In genomic region chr5:76589311-76589710, GRCm38 (mm10) we compare ENCODE assay signal across 8 mouse cellular contexts. TPM values are rescaled to one million over a fixed set of nuclear protein-coding genes. Genes with fewer than 3 reads are reported as not detected.
DNase-seq lines count a peak whose midpoint lies in the region; ATAC-seq and TF ChIP-seq lines count a peak whose summit lies in the region.

No protein-coding gene starts in this region.

- peak; percentile 14 for DNase-seq in thymus, postnatal 14 days
- no peak for DNase-seq in thymus, postnatal 10 days (ENCODE audit: low spot score in 2 of 2)
- DNase-seq in forebrain, postnatal 0 days, result no peak
- no peak for DNase-seq in liver, embryonic 11.5 days (ENCODE audit: low spot score)
- no peak for DNase-seq in gastrocnemius, adult 8-10 months (ENCODE audit: low spot score in 2 of 2)
- DNase-seq in layer of hippocampus, postnatal 36 days, result no peak
- no peak for DNase-seq in B cell, adult 2 months

- H3K27ac ChIP-seq in forebrain, postnatal 0 days (ENCODE audit: low read depth, low read length), result 0 out of 2 replicates have a peak overlapping the region, but pooled peaks have one; percentile 77
- H3K27ac ChIP-seq in liver, embryonic 11.5 days (ENCODE audit: low read depth, low read length), result peak overlapping the region; percentile 84
- peak overlapping the region; percentile 90 for H3K27ac ChIP-seq in stomach, embryonic 16.5 days (ENCODE audit: low read length)

- H3K9ac ChIP-seq in forebrain, postnatal 0 days, result peak overlapping the region; percentile 81
- H3K9ac ChIP-seq in liver, embryonic 11.5 days (ENCODE audit: low read depth, low read length), result peak overlapping the region; percentile 85
- H3K9ac ChIP-seq in stomach, embryonic 16.5 days (ENCODE audit: low read length), result peak overlapping the region; percentile 95

- H3K4me1 ChIP-seq in forebrain, postnatal 0 days (ENCODE audit: insufficient read depth), result no peaks in the 10 kb centered on the region
- 0 out of 2 replicates have a peak, but pooled peaks cover 3% of the 10 kb centered on the region for H3K4me1 ChIP-seq in liver, embryonic 11.5 days (replicated peaks; ENCODE audit: control insufficient read depth, insufficient read depth, low read length)
- H3K4me1 ChIP-seq in stomach, embryonic 16.5 days (ENCODE audit: control insufficient read depth, insufficient read depth, low read length), result peaks cover 4% of the 10 kb centered on the region; the same call in 1 of the 2 replicates

- H3K36me3 ChIP-seq in forebrain, postnatal 0 days (ENCODE audit: insufficient read depth), result peaks cover 10% of the 10 kb centered on the region; the same call in 1 of the 2 replicates
- H3K36me3 ChIP-seq in liver, embryonic 11.5 days (ENCODE audit: control insufficient read depth, insufficient read depth, low read length), result no peaks in the 10 kb centered on the region
- 0 out of 2 replicates have a peak, but pooled peaks cover 3% of the 10 kb centered on the region for H3K36me3 ChIP-seq in stomach, embryonic 16.5 days (ENCODE audit: control insufficient read depth, insufficient read depth, low read length)

- WGBS in forebrain, postnatal 0 days, result 3% methylated on average over 7 of the region's 7 CpGs
- WGBS in liver, embryonic 11.5 days, result 11% methylated on average over 7 of the region's 7 CpGs
- 4% methylated on average over 7 of the region's 7 CpGs for WGBS in stomach, embryonic 16.5 days

- no peaks in the 10 kb centered on the region for H3K27me3 ChIP-seq in forebrain, postnatal 0 days (ENCODE audit: insufficient read depth, low read length)
- no peaks in the 10 kb centered on the region for H3K27me3 ChIP-seq in liver, embryonic 11.5 days (replicated peaks; ENCODE audit: control insufficient read depth, insufficient read depth, low read length)
- no peaks in the 10 kb centered on the region for H3K27me3 ChIP-seq in stomach, embryonic 16.5 days (ENCODE audit: control insufficient read depth, insufficient read depth, low read length)

- TF ChIP-seq CTCF in forebrain, postnatal 0 days (IDR thresholded peaks at IDR 0.05; ENCODE audit: low read depth), result no peak

- ATAC-seq in forebrain, postnatal 0 days, result no peak
- ATAC-seq in liver, embryonic 11.5 days (replicated peaks; ENCODE audit: low FRiP score), result no peak; the same call in 1 of the 2 replicates
- no peak for ATAC-seq in stomach, embryonic 16.5 days (ENCODE audit: insufficient read depth, low FRiP score)

- no peaks in the 10 kb centered on the region for H3K9me3 ChIP-seq in forebrain, postnatal 0 days (ENCODE audit: low read length)
- no peaks in the 10 kb centered on the region for H3K9me3 ChIP-seq in liver, embryonic 11.5 days (ENCODE audit: control insufficient read depth, low read length)
- H3K9me3 ChIP-seq in stomach, embryonic 16.5 days (replicated peaks; ENCODE audit: control insufficient read depth, low read length), result no peaks in the 10 kb centered on the region

- peak overlapping the region; percentile 83 for H3K4me3 ChIP-seq in forebrain, postnatal 0 days (ENCODE audit: low read depth, low read length)
- peak overlapping the region; percentile 78 for H3K4me3 ChIP-seq in liver, embryonic 11.5 days (ENCODE audit: low read depth, low read length)
- peak overlapping the region; percentile 90 for H3K4me3 ChIP-seq in stomach, embryonic 16.5 days (replicated peaks; ENCODE audit: low read length)

- H3K4me2 ChIP-seq in forebrain, postnatal 0 days (ENCODE audit: low read depth), result peak overlapping the region; percentile 78
- H3K4me2 ChIP-seq in liver, embryonic 11.5 days, result peak overlapping the region; percentile 74
- H3K4me2 ChIP-seq in stomach, embryonic 16.5 days (ENCODE audit: low read depth, low read length), result peak overlapping the region; percentile 81

RNA-seq across cellular contexts. Expression of gene Cep135, which starts 0.8 kb away (rescaled TPM):
- 6.2 and 8.3 TPM in 2 replicates for total RNA-seq in forebrain, postnatal 0 days (2014; rRNA removed)
- polyA plus RNA-seq in forebrain, postnatal 0 days (2015; fragmentation: Nextera tagmentation; extraction: Ambion mirVana), result 1.6 and 2.8 TPM in 2 replicates
- 8.4 and 8.7 TPM in 2 replicates for polyA plus RNA-seq in liver, embryonic 11.5 days (2014; fragmentation: Nextera tagmentation; extraction: Ambion mirVana)
- 5.1 and 5.3 TPM in 2 replicates for polyA plus RNA-seq in stomach, embryonic 16.5 days (2015; fragmentation: Nextera tagmentation; extraction: Ambion mirVana)
- under 1 TPM; 0.61 to 0.94 (median 0.86) TPM for total RNA-seq in gastrocnemius, adult 8-10 months (2022)
- total RNA-seq in layer of hippocampus, postnatal 36 days (2021), result 1 to 10 TPM; 6.4 to 7.2 TPM
